Mouse (Mus musculus) adrenal gland, postnatal 25 days (tissue): ENCODE results near the gene Actc1. TPM values are rescaled to one million over a fixed set of nuclear protein-coding genes. Genes with fewer than 3 reads are reported as not detected.

Experiments used
- DNase-seq: peaks from one replicate; pipeline ENCODE4 v3.0.0; 2021; ENCODE audit warnings: mixed read lengths
- long read RNA-seq: library from polyadenylated mRNA; stranded (forward); transcript quantifications from one replicate; pipeline ENCODE4 v2.0.0, GENCODE M21; 2021
- total RNA-seq: library from RNA; stranded (reverse); gene quantifications from 2 replicates; pipeline ENCODE4 v1.2.3, GENCODE M21; 2021

The Actc1 gene
- not detected in 2 replicates for total RNA-seq
- long read RNA-seq: 0 reads

DNA sequence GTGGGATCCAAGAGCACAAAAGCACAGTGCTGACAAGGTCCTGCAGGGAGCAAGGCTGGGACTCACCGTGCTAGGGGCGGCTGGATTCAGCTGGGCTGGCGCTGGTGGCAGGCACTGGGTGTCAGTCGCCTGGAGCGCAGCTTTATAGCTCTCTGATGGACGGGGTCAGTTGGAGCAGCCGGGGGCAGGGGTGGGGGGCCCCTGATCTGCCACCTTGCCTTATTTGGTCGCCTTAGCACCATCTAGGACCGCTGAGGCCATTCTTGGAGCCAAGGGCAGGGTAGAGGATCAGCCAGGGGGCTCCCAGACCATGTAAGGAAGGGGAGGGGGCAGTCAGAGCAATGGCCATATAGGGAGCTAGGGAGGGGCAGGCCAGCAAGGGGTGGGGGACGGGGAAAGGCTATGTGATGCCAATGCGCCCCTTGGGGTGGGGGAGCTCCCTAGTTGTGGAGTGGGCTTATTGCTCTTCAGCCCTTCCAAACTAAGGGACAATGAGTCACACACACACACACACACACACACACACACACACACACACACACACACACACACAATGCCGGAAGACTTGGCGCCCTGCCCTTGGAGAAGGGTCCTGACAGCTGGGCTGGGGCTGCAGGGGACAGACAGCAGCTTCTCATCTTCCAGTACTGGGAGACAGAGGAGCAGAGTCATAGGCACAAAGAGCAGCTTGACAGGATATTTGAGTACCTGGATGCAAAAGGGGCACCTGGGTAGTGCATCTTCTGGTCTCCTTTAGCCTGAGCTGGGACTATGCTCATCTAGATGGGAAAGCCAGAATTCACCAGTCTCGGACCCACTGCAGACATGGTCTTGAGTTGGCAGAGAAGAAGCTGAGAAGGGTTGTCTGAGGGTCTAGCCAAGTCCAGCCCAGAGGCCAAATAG lies at the start of gene Actc1:
Gene Actc1, minus strand, starts transcription at position 853 of the 903 bp plus-strand sequence.
- DNase-seq: no peak

- DNase-seq: no peak
Measured at GRCm38 (mm10) chr2:114102471-114102870, 49.1 kb upstream of the Actc1 start.

DNA sequence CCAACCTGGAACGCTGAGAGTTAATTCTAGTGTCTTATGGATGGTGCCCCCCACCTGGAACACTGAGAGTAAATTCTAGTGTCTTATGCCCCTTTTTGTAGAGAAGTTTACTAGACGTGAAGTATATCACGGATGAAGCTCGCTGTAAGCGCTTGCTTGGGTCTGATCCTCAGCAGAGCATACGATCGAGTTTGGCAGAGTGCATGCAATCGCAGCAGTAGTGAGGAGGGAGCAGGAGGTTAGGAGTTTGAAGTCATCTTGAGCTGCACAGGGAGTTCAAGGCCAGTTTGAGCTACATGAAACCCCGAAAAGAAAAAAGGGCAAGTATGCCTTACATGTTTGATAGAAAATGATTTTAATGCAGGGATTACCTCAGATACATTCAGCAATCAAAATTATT lies 47.5 kb upstream of the Actc1 start:
- no peak for DNase-seq

DNA sequence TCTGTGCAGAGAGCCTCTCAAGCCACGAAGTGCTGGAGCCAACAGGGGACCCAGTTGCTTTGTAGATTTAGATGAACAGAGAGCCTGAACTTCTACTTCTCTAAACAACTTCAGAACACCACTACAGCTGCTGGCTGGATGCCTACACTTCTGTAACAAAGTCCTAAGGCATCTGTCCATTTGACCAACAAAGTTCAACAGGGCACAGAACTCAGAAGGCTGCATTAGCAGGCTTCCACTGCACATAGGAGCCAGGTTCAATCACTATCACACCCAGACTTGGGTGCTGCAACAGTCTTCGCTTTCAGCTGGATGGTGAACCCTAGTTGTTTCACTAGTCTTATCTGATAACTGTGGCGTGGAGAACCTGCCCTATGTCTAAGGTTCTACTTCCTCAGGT lies 46.5 kb upstream of the Actc1 start:
- DNase-seq: no peak

GRCm38 (mm10) chr2:114099109-114099508 lies 45.8 kb upstream of the Actc1 start:
- no peak for DNase-seq

DNA sequence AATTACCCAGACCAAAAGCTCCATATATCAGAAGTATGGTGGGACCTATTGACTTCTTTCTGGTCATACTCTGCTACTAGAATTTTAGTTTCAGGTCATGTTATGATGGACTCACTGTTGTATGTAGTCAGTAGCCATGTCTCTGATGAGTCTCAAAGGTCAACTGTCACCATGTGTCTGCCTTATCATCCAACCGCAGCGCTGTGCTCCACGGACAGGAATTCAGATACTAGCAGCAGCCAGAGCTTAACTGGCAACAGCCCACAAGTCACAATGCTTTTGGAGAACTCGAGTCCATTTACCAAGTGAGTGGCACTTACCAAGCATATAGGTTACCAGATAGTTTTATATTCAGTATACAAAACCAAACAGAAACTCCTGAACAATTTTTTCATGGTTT lies 44.3 kb upstream of the Actc1 start:
- no peak for DNase-seq

DNA sequence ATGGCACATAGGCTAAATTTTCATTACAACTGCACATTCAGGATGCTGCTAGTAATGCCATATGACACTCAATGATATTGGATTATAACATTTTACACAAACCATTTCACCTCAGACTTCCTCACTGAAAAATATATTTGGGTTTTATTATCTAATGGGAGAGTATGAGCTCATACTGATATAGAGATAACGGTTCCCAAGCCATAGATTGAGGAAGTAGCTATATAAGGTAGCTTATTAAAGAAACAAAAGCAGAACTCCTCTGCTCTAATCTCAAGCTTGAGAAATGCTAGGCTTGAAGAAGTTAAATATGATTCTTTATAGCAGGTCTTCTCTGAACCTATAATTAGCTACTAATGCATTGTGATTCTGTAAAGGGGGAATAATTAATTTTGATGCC lies 43.2 kb upstream of the Actc1 start:
- DNase-seq: no peak

DNA sequence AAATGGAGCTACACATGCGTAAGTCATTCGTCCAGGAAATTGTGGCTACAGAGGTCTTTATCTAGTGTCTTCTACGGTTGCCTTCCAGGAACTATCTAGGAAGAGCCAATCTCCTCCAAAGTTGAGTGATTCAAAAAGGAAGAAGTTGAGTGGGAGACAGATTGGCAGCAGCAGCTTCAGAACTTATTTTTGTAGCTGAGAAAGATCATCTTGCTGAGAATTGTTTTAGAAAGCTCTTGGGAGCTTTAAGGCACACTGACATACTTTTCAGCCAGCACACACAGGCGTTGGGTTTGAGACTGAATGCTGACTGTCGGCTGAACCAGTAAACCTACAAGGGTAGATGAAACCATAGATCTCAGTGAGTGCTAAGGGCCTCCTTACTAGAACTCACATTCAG lies 42.0 kb upstream of the Actc1 start:
- DNase-seq: no peak

DNA sequence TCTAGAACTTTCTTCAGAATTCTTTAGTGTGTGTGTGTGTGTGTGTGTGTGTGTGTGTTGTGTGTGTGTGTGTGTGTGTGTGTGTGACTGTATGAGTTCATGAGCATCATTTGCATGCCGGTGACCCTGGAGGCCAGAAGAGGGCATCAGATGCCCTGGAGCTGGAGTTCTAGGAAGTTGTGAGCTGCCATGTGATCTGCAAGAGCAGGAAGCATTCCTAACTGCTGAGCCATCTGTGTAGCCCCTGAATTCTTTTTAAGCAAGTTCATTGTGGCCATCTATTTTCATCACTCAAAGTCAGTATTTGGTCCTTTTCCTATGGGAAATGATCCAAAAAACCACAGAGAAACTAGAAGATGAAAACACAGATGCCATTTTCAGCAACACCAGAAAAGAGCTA lies 41.3 kb upstream of the Actc1 start:
- no peak for DNase-seq

- DNase-seq: no peak
Measured at GRCm38 (mm10) chr2:114093577-114093976, 40.2 kb upstream of the Actc1 start.

- DNase-seq: no peak
Measured at GRCm38 (mm10) chr2:114089862-114090261, 36.5 kb upstream of the Actc1 start.

DNA sequence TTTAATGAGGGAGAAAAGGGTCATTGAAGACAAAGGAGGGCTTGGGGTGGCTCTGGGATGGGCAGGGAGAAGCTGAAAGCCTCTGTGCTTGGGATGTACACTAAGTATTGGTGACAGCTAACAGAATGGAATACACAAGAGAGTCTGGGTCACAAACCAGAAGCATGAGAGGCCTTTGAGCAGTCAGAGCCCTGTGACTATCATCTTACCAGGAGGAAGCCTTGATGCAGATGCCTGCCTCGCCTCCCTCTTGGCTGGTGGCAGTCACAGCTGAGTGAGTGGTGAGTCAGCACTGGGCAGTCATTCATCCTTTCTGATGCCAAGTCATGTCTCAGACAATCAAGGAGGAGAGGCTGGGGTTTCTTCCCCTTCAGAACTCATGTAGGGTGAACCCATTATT lies 33.9 kb upstream of the Actc1 start:
- DNase-seq: peak; percentile 49

- DNase-seq: no peak
Measured at GRCm38 (mm10) chr2:114071876-114072275, 18.5 kb upstream of the Actc1 start.

DNA sequence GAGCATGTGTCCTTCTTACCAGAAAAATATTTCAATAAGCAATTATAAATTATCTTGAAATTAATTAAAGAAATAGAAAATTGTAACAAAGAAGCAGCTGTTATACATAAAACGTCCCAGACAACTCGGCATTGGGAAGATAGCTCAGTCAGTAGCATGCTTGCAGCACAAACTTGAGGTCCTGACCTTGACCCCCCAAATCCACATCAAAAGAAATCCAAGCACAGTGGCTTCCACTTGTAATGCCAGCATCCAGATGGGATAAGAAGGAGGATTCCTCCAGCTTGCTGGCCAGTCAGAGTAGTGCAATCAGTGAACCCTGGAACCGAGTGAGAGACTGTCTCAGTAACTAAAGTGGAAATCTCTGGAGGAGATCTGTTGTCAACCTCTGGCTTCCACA lies 12.9 kb upstream of the Actc1 start:
- peak; percentile 13 for DNase-seq

DNA sequence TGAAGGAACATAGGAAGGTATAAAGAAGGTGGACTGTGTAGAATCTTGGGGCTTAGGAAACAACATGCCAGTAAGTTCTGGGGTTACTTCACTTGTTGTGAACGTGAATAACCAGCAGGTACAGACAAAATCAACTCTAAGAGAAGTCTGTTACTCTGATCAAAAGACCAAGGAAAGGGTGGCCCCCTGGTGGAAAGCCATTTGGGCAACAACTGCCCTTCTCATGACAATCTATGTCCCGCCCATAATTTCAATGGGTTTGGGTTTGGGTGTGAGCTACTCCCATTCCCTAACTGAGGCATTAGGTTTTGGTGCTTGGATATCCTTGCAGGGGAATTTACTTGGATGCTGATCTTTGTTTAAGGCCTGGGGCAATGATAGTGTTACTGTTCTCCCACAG lies 10.7 kb upstream of the Actc1 start:
- DNase-seq: no peak

- no peak for DNase-seq
Measured at GRCm38 (mm10) chr2:114060071-114060591, 6.8 kb upstream of the Actc1 start.

DNA sequence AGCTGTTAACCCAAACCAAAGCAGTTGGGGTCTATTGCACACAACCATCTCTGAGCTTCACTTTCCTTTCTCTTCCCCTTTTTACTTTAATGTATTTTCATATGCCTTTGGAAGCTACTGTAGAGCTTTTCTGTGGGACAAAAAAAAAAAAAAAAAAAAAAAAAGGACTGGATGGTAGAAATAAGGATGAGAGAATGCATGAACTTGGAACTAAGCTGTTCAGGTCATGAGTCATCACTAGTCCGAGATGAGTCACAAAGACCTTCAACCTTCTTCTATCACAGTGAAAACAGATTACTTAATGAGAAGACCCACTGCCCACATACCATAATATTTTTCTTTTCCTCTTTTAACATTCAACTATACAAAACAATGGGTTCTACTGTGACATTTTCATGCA lies 6.3 kb upstream of the Actc1 start:
- DNase-seq: no peak

GRCm38 (mm10) chr2:114058226-114058796 lies 5.0 kb upstream of the Actc1 start:
- no peak for DNase-seq

DNA sequence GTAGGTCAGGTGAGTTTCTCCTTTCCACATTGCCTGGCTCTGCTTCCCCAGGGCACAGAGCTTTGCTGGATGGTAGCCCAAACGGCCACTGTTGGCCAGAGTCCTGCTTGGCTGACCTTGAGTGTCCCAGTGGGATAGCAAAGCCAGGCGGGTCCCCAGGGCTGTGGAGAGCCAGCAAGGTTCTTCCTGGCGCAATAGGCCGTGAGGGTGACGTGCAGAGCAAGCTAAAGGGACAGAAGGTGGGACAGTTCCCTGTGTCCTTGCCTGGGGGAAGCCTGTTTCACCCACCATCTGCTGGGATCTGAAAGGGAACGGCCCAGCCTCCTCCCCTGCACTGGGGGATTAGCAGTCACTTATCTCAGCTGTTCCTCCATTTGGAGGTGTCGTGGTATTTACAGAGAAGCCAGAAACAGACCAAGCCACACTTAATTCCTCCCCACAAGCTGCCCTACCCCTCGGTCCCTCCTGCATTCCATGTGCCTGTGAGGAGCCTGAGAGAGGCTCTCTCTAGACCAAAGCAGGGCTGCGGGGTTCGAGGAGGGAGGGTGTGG lies 4.0 kb upstream of the Actc1 start:
- peak; percentile 73 for DNase-seq

GRCm38 (mm10) chr2:114054129-114054528 lies 781 bp upstream of the Actc1 start:
- DNase-seq: no peak

GRCm38 (mm10) chr2:114051871-114052241 lies 1.5 kb downstream of the Actc1 start:
- no peak for DNase-seq

DNA sequence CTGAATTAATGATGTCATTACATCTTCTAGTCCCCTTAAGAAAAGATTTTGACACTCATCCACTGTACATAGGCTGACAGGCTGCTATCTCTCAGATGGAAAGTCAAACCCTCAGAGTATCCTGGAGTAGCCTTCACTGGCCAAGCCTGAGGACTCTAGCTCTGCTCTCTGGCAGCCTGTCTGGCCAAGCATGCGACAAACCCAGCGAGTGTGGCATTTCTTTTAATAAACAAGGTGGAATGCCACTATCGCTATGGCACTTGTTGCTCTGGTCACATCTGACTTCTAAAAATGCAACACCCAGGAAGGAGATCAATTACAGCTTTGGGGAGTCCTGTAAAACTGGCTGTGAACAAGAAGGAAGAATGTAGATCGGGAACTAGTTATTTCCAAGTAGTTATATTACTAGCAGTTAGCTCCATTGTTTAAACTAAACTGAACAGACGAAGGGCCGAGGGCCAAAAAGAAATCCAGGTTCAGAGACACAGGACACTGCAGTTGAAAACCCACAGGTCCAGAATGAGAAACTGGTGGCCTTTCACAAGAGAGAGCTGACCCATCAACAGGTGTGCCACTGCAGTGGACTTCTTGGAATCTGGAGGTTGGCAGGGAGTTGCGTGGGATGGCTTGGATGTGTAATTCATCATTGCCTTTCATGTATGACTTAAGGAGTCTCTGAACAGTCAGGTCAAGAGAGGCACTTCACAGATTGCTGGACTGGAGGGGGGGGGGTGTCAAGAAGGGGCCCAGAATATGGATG lies 2.1 kb downstream of the Actc1 start:
- DNase-seq: no peak

DNA sequence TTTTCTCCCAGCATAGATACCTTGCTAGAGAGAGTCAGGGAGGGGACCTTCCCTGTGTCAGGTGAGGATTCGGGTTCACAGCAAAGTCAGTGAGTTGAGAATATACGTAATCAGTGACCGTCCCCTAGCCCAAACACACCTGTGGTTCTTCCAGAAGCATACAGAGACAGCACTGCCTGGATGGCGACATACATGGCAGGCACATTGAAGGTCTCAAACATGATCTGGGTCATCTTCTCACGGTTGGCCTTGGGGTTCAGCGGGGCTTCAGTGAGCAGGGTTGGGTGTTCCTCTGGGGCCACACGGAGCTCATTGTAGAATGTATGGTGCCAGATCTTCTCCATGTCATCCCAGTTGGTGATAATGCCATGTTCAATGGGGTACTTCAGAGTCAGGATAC lies 3.2 kb downstream of the Actc1 start:
- no peak for DNase-seq
